Mouse (Mus musculus): Measurements from ENCODE around the gene Gm47289. TPM values are rescaled to one million over a fixed set of nuclear protein-coding genes. Genes with fewer than 3 reads are reported as not detected.

Gm47289 gene
- not detected for polyA plus RNA-seq (2017; shearing (Covaris generic))

DNA sequence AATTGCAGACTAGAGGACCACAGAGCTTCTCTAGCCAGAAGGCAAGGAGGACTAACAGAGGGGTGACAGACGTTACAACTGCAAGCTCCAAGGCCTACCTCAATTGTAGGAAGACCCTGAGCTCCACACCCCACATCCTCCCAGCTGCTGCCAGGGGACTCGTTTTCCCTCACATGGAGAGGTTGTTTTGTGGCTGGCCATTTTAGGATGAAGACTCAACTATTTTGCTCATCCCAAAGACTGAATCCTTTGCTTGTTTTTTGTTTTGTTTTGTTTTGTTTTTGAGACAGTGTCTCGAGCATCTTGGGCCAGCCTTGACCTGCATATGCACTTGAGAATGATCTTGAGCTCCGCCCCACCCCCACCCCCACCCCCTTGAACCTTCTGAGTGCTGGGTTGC, at the start of gene Gm47289:
Gene Gm47289, plus strand, starts transcription at position 301 of the 400 bp plus-strand sequence.
- no peak for ATAC-seq

GRCm38 (mm10) chr9:119109685-119110353, 49.1 kb upstream of the Gm47289 start:
- ATAC-seq, result no peak

DNA sequence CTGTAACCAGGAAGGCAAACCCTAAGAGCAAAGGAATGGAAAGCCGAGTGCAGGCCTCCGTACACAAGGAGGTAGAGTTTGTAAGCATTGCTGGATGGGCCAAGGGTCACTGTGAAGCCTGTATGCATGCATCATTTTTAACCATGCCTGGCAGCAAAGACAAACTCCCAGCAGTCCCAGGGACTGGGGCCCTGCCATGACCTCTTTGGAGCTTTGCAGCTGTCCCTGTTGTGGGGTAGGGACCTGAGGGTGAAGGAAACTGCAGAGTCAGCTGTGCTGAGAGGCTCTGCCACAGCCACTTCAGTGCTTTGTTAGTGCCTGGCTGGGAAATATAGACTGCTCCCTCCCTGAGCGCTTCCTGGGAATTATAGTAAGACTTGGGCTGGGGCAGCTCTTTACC, 48.3 kb upstream of the Gm47289 start:
- no peak for ATAC-seq

GRCm38 (mm10) chr9:119114911-119115310, 44.0 kb upstream of the Gm47289 start:
- no peak for ATAC-seq

- ATAC-seq, result no peak
These were observed 39.4 kb upstream of the Gm47289 start for GRCm38 (mm10) chr9:119119409-119120167.

DNA sequence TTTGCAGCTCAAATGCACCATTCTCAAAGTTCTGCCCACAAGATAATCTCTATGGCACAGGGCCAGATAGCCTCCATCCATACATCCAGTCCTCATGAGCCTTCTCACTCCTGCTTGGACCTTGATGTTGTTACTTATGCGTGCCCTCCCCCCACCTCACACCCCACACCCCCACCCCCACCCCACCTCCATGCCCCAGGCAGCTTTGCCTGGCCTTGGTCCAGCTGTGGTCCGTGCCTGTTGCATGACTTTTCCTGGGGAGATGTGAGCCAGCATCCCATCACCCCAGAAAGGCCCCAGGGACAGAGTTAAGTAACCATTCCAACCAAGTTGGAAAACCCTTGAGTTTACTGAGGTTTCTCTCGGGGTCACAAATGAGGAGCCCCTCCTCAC, 38.8 kb upstream of the Gm47289 start:
- ATAC-seq, result no peak

DNA sequence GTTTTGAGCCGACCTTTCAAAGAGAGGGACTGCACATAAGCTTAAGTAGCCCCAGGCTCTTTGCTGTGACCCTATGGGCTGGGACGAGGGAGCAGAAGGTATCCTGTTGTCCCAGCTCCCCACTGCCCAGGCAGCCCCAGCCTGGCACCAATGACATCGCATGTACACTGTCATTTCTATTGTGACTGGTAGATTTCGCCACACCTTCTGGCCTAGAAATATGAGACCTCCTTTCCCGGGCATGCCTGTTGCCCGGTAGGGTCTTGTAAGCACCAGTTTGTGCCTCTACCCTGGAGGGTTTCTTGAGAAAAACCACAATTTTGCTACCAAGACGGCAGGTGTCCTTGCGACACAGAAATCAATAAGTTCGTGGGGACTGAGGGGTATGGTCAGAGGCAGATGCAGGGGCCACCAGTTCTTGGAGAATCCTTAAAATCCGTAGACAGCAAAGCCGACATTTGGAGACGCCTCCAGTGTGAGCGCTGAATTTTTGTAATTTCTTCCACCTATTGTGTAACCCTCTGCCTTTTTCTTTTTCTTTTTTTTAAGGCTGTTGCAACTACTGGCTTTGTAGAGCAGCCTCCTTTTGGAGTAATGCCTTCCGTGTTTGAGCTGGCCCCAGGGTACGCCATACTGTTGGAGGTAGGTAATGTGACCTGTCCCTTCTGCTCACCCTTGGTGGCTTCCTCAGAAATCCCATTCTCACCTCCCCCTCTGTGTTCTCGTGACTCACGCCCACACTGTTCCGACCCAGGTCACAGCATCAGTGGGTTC, 36.2 kb upstream of the Gm47289 start:
- ATAC-seq, result no peak

- ATAC-seq, result no peak
These were observed 30.4 kb upstream of the Gm47289 start for GRCm38 (mm10) chr9:119128436-119129181.

- ATAC-seq, result no peak
These were observed 28.3 kb upstream of the Gm47289 start for GRCm38 (mm10) chr9:119130692-119131091.

GRCm38 (mm10) chr9:119138836-119139235, 20.1 kb upstream of the Gm47289 start:
- no peak for ATAC-seq

GRCm38 (mm10) chr9:119142066-119142465, 16.9 kb upstream of the Gm47289 start:
- no peak for ATAC-seq

GRCm38 (mm10) chr9:119143372-119143771, 15.6 kb upstream of the Gm47289 start:
- no peak for ATAC-seq

DNA sequence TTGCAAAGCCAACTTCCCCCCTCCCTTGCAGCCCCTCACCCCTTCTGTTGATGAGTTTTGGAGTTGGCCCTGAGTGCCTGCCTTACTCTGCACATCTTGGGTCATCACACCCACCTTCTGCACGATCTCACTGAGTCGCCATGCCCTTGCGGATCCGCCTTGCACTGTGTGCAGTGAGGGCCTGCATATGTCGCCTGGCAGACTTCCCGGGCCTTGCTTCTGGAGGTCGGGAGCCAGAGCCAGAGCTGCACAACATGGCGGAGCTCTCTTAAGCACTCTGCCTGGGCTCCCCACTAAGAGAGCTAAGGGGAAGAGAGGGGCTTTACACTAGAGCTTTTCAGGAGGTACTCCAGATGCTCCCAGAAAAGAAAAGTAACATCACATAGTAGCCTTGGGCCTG, 14.3 kb upstream of the Gm47289 start:
- no peak for ATAC-seq

DNA sequence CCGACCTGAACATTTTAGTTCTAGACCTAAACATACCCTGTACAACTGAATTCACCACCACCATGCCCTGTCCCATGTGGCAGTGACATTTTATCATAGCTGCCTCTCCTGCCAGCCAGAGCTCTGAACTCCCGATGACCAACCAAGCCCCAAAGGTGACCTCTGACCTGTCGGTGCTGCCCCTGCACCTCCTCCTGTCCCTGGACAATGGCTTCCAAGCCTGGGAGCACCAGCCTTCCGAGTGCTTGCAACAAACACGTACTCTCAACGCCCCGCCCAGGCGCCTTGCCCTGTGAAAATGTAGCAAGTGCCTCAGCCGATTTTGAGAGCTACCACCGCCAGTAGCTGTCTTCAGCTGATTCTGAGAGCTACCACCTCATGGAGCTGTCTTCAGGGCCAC, 13.8 kb upstream of the Gm47289 start:
- no peak for ATAC-seq

- ATAC-seq, result no peak
These were observed 13.3 kb upstream of the Gm47289 start for GRCm38 (mm10) chr9:119145638-119146037.

GRCm38 (mm10) chr9:119146098-119146770, 12.7 kb upstream of the Gm47289 start:
- ATAC-seq, result no peak

DNA sequence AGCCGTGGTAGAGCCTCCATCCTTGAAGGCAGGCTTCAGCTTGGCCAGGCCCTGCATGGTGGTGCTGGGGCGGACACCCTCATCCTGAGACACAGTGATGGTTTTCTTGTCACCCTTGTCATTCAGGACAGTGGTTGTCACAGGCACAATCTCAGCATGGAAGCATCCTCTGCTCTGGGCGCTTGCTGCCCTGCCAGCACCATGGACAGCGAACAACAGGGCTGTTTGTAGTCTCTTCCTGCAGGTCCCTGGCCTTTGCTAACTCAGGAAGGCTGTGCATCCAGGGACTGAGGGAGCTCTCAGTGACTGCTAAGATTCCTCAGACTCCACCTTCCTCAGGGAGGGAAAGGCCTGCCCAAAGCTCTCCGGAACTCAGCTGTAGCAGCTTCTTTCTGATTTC, 9.4 kb upstream of the Gm47289 start:
- no peak for ATAC-seq

- ATAC-seq, result no peak
These were observed 7.2 kb upstream of the Gm47289 start for GRCm38 (mm10) chr9:119151751-119152150.

DNA sequence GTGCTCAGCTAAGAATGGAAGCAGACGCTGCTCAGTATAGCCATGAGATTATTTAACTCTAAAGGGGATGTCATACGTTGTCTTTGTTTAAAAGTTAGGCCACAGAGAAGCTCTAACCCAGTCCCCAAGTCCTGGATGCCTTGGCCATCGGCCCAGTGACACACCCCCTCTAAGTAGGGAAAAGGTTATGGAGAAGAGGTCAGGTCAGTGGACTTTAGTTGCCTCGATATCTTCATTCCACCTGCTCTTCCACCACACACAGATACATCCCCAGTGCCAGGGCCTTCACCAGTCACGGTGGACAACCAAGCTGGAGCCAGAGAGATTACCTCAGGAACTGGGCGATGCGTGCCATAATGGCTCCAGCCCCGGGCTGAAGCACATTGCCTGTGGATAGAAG, 3.5 kb upstream of the Gm47289 start:
- ATAC-seq, result no peak

DNA sequence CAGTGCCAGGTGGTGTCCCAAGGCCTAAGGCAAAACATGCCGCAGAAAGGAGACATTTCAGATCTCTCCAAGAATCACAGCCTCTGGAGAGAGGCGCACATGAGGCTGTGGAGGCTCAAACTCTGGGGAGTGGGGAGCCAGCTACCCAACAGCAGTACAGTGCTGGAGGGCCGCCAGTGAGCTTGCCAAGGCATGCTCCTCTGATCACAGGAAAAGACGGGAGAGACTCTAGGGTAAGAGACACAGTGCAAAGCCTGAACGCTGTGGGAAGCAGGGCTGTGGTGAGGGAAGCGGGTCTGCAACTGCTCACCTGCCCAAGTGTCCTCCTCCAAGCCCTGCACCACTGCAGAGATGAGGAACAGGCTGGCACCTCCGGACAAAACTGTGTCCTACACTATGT, 3.1 kb upstream of the Gm47289 start:
- no peak for ATAC-seq

GRCm38 (mm10) chr9:119156278-119157201, 2.4 kb upstream of the Gm47289 start, which contains the start of gene Acaa1b:
Gene Acaa1b, minus strand, starts transcription at chr9:119157093.
- no peak for ATAC-seq
